Mouse (Mus musculus): Measurements from ENCODE around the gene Amph.

DNA sequence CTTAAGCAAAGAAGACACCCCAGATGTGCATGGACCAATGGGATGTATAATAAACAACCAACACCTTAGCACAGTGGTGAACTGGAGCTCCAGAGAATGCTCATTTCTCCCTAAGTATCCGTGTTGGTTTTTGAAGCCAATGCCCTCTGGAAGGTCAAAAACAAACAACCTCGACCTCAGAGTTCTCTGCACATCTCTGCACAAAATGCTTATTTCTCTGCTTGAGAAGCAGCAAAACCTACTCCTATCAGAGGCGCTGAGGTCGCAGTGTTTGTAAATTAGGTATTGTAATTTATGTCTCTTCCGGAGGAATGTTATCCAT, 985 bp downstream of the Amph start:
- TF ChIP-seq POLR2A (IDR thresholded peaks at IDR 0.05; ENCODE audit: borderline replicate concordance, insufficient read depth, low read length) (no peak), CTCF (IDR thresholded peaks at IDR 0.05; ENCODE audit: borderline replicate concordance, insufficient read depth, low read depth, low read length) (no peak)

Data from cerebellum, adult 2 months (tissue).